Mouse (Mus musculus) urinary bladder, postnatal 36 days (tissue): ENCODE measurements around the gene Trap1.
"Not testable (repeated sequence)": the region's sequence is repeated elsewhere in the genome, so short reads cannot be mapped to it uniquely, and the experiment has no call there.

Experiments used
- DNase-seq, 2 experiments: peaks; one replicate each; pipeline ENCODE4 v3.0.0; 2022; ENCODE audit warnings: low spot score in 2 of 2, mixed read lengths in 1 of 2

Gene Trap1

GRCm38 (mm10) chr16:4077384-4078061 is at the start of gene Trap1:
Gene Trap1 (minus strand): TSS chr16:4077827.
- DNase-seq: peak; percentile 91 to 93

GRCm38 (mm10) chr16:4117072-4117471 is 39.4 kb upstream of the Trap1 start:
- DNase-seq: no peak

- no peak for DNase-seq
These were observed 22.7 kb upstream of the Trap1 start for GRCm38 (mm10) chr16:4100374-4100773.

GRCm38 (mm10) chr16:4097521-4097920 is 19.9 kb upstream of the Trap1 start:
- DNase-seq: no peak

GRCm38 (mm10) chr16:4096898-4097297 is 19.3 kb upstream of the Trap1 start:
- DNase-seq: no peak

- DNase-seq: no peak
These were observed 18.5 kb upstream of the Trap1 start for GRCm38 (mm10) chr16:4096141-4096540.

- DNase-seq: no peak
These were observed 9.7 kb upstream of the Trap1 start for GRCm38 (mm10) chr16:4087214-4087913.

- no peak for DNase-seq
These were observed 8.3 kb upstream of the Trap1 start for GRCm38 (mm10) chr16:4085851-4086387.

GRCm38 (mm10) chr16:4085051-4085450 is 7.4 kb upstream of the Trap1 start:
- DNase-seq: no peak

GRCm38 (mm10) chr16:4080419-4080818 is 2.8 kb upstream of the Trap1 start:
- not testable (repeated sequence) for DNase-seq

- DNase-seq: no peak
These were observed 2.0 kb upstream of the Trap1 start for GRCm38 (mm10) chr16:4079656-4080055.

- not testable (repeated sequence) for DNase-seq
These were observed 675 bp upstream of the Trap1 start for GRCm38 (mm10) chr16:4078302-4078701.

GRCm38 (mm10) chr16:4074836-4075235 is 2.8 kb downstream of the Trap1 start:
- no peak for DNase-seq

- no peak for DNase-seq
These were observed 3.3 kb downstream of the Trap1 start for GRCm38 (mm10) chr16:4074297-4074696.

GRCm38 (mm10) chr16:4068588-4068987 is 9.0 kb downstream of the Trap1 start:
- DNase-seq: peak; percentile 40 to 45

- no peak for DNase-seq
These were observed 12.7 kb downstream of the Trap1 start for GRCm38 (mm10) chr16:4064945-4065344.

GRCm38 (mm10) chr16:4053811-4054210 is 23.8 kb downstream of the Trap1 start:
- DNase-seq: no peak

- DNase-seq: no peak
These were observed 25.0 kb downstream of the Trap1 start for GRCm38 (mm10) chr16:4052601-4053000.

GRCm38 (mm10) chr16:4045524-4045923 is 32.1 kb downstream of the Trap1 start:
- DNase-seq: no peak

GRCm38 (mm10) chr16:4044093-4044492 is 33.5 kb downstream of the Trap1 start:
- DNase-seq: no peak

- DNase-seq: no peak
These were observed 36.0 kb downstream of the Trap1 start for GRCm38 (mm10) chr16:4041646-4042045.

- no peak for DNase-seq
These were observed 37.4 kb downstream of the Trap1 start for GRCm38 (mm10) chr16:4040206-4040605.

- no peak for DNase-seq
These were observed 39.9 kb downstream of the Trap1 start for GRCm38 (mm10) chr16:4037690-4038089.
